Mouse (Mus musculus): ENCODE measurements around the gene Nxf7.
"Not testable (repeated sequence)": the region's sequence is repeated elsewhere in the genome, so short reads cannot be mapped to it uniquely, and the experiment has no call there.

DNA sequence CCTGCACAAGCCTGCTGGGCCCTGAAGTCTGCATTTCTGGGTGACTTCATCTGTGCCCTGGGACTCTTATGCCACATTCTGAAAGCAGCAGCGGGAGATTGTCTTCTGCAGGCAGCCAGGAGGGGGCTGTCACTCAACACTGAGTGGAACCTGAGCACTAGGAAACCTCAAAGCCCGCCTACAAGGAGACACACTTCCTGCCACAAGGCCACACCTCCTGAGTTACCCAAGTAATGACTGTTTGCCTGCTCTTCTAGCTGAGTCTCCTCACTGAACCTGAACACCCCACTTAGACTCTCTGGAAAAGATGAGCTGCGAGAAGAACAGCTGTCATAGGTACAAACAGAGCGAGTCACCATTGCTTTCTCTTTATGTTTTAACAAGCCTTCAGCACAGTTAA is 33.6 kb downstream of the Nxf7 start:
- not testable (repeated sequence) for TF ChIP-seq CTCF (IDR thresholded peaks at IDR 0.05; ENCODE audit: low read depth, low read length); POLR2A (IDR thresholded peaks at IDR 0.05; ENCODE audit: borderline replicate concordance, low read depth, low read length)

Measured in bone marrow macrophage, adult 2 months (primary cell).